ENCODE assay signal across 14 mouse cellular contexts in genomic region chr3:101367372-101367771, GRCm38 (mm10). TPM values are rescaled to one million over a fixed set of nuclear protein-coding genes. Genes with fewer than 3 reads are reported as not detected.
DNase-seq lines count a peak whose midpoint lies in the region; ATAC-seq and TF ChIP-seq lines count a peak whose summit lies in the region.
"Had no signal": no experiment of that assay in that cellular context is flagged by ENCODE, and none has a peak within 500 bp of the region (broad histone marks: within the 10 kb centered on the region; RNA-seq: fewer than 3 reads in every experiment).

No protein-coding gene starts in this region.

- H3K4me1 ChIP-seq in heart, embryonic 10.5 days = peaks cover 42% of the 10 kb centered on the region
- H3K4me1 ChIP-seq in hindbrain, embryonic 11.5 days (replicated peaks; ENCODE audit: control insufficient read depth, insufficient read depth, low read length) = no peaks in the 10 kb centered on the region
- H3K4me1 ChIP-seq in intestine, postnatal 0 days (replicated peaks; ENCODE audit: control insufficient read depth, insufficient read depth, low read length) = no peaks in the 10 kb centered on the region

- H3K4me2 ChIP-seq in hindbrain, embryonic 11.5 days (replicated peaks; ENCODE audit: low read depth, low read length) = no peak overlapping the region
- H3K4me2 ChIP-seq in intestine, postnatal 0 days (replicated peaks; ENCODE audit: low read depth) = no peak overlapping the region
- H3K4me2 ChIP-seq: forebrain, embryonic 15.5 days; limb, embryonic 15.5 days had no signal

- no peak overlapping the region for H3K9ac ChIP-seq in hindbrain, embryonic 11.5 days (ENCODE audit: low read depth, low read length)
- no peak overlapping the region for H3K9ac ChIP-seq in intestine, postnatal 0 days (ENCODE audit: low read depth, low read length)
- H3K9ac ChIP-seq: forebrain, embryonic 15.5 days; limb, embryonic 15.5 days had no signal

- no peak for TF ChIP-seq CTCF in intestine, postnatal 0 days (IDR thresholded peaks at IDR 0.05; ENCODE audit: low read depth)

- H3K9me3 ChIP-seq in heart, embryonic 10.5 days = no peaks in the 10 kb centered on the region
- no peaks in the 10 kb centered on the region for H3K9me3 ChIP-seq in hindbrain, embryonic 11.5 days (ENCODE audit: control insufficient read depth, low read length)
- H3K9me3 ChIP-seq in intestine, postnatal 0 days (ENCODE audit: control insufficient read depth) = no peaks in the 10 kb centered on the region
- H3K9me3 ChIP-seq: forebrain, embryonic 15.5 days; limb, embryonic 15.5 days had no signal

- peak; percentile 83 for DNase-seq in heart, embryonic 10.5 days (ENCODE audit: low spot score)
- no peak for DNase-seq in heart, postnatal 25 days (ENCODE audit: low spot score)
- no peak for DNase-seq in frontal cortex, adult 2 months (ENCODE audit: extremely low spot score in 1 of 2, low spot score in 1 of 2)
- DNase-seq in hindbrain, embryonic 11.5 days (ENCODE audit: low spot score) = no peak
- DNase-seq: gastrocnemius, postnatal 36 days; heart, postnatal 14 days; kidney, adult 8-10 months; thymus, postnatal 25 days had no signal

- ATAC-seq in CD4-positive, CD25-positive, alpha-beta regulatory T cell, adult 4 months = peak; percentile 37
- peak; percentile 83 for ATAC-seq in erythroid progenitor cell, adult 5-6 weeks (replicated peaks; ENCODE audit: low FRiP score, poor library complexity, severe bottlenecking)
- peak; percentile 47 for ATAC-seq in megakaryocyte, adult 5-6 weeks (ENCODE audit: poor library complexity, severe bottlenecking)
- ATAC-seq in hindbrain, embryonic 11.5 days (ENCODE audit: low FRiP score) = no peak
- no peak for ATAC-seq in intestine, postnatal 0 days
- ATAC-seq: forebrain, embryonic 15.5 days had no signal

- H3K36me3 ChIP-seq in heart, embryonic 10.5 days = no peaks in the 10 kb centered on the region
- no peaks in the 10 kb centered on the region for H3K36me3 ChIP-seq in hindbrain, embryonic 11.5 days (ENCODE audit: control insufficient read depth, insufficient read depth, low read length)
- H3K36me3 ChIP-seq in intestine, postnatal 0 days (ENCODE audit: control insufficient read depth, insufficient read depth) = no peaks in the 10 kb centered on the region
- H3K36me3 ChIP-seq: forebrain, embryonic 15.5 days; limb, embryonic 15.5 days had no signal

- H3K4me3 ChIP-seq in heart, embryonic 10.5 days = no peak overlapping the region
- no peak overlapping the region for H3K4me3 ChIP-seq in hindbrain, embryonic 11.5 days (ENCODE audit: low read depth, low read length)
- no peak overlapping the region for H3K4me3 ChIP-seq in intestine, postnatal 0 days (ENCODE audit: low read depth, low read length)
- H3K4me3 ChIP-seq: forebrain, embryonic 15.5 days; limb, embryonic 15.5 days had no signal

- H3K27me3 ChIP-seq in heart, embryonic 10.5 days (ENCODE audit: insufficient read depth, poor library complexity, severe bottlenecking) = no peaks in the 10 kb centered on the region
- H3K27me3 ChIP-seq in hindbrain, embryonic 11.5 days (ENCODE audit: control insufficient read depth, insufficient read depth, low read length) = no peaks in the 10 kb centered on the region
- no peaks in the 10 kb centered on the region for H3K27me3 ChIP-seq in intestine, postnatal 0 days (replicated peaks; ENCODE audit: control insufficient read depth, insufficient read depth, low read length)
- H3K27me3 ChIP-seq: forebrain, embryonic 15.5 days; limb, embryonic 15.5 days had no signal

- H3K27ac ChIP-seq in heart, embryonic 10.5 days = peak overlapping the region; percentile 70; the same call in 1 of the 2 replicates
- H3K27ac ChIP-seq in hindbrain, embryonic 11.5 days (ENCODE audit: low read depth, low read length) = no peak overlapping the region
- no peak overlapping the region for H3K27ac ChIP-seq in intestine, postnatal 0 days (ENCODE audit: low read depth, low read length)
- H3K27ac ChIP-seq: limb, embryonic 15.5 days had no signal

- 38% methylated on average over 11 of the region's 11 CpGs for WGBS in heart, embryonic 10.5 days
- 83% methylated on average over 11 of the region's 11 CpGs for WGBS in hindbrain, embryonic 11.5 days
- WGBS in intestine, postnatal 0 days = 36% methylated on average over 11 of the region's 11 CpGs

- intact Hi-C loops in heart, postnatal 25 days (cut with DNase I) = loop anchor here (5.0 kb wide), 1 partner anchor 65 kb away; no protein-coding TSS in a partner anchor

RNA-seq across cellular contexts. Expression of gene Igsf3, which starts 9.5 kb away (rescaled TPM):
- polyA plus RNA-seq in heart, embryonic 10.5 days (2016; fragmentation: Nextera tagmentation; extraction: Ambion mirVana) = 41.9 and 45.9 TPM in 2 replicates
- total RNA-seq in heart, postnatal 25 days (2021) = 10 to 100 TPM; 11.6 to 12.5 TPM
- polyA plus RNA-seq in CD4-positive, CD25-positive, alpha-beta regulatory T cell, adult 4 months (2017; shearing (Covaris generic)) = 1 to 10 TPM; 3.7 to 4.4 TPM
- total RNA-seq in erythroid progenitor cell, adult 5-6 weeks (2015; ENCODE audit: low replicate concordance) = 4.3 and 6.7 TPM in 2 replicates
- total RNA-seq in erythroid progenitor cell, adult 5-6 weeks (2017; ENCODE audit: low replicate concordance) = 2.6 and 7.1 TPM in 2 replicates
- total RNA-seq in megakaryocyte, adult 5-6 weeks (2015) = 0.11 TPM in 1 of 2 replicates, not detected in the other
- 0.40 and 0.57 TPM in 2 replicates for total RNA-seq in megakaryocyte, adult 5-6 weeks (2017)
- 13.4 TPM in 2 replicates for polyA plus RNA-seq in frontal cortex, adult 2 months (2012; rRNA removed)
- 23.8 and 27.6 TPM in 2 replicates for polyA plus RNA-seq in hindbrain, embryonic 11.5 days (2014; fragmentation: Nextera tagmentation; extraction: Ambion mirVana)
- polyA plus RNA-seq in intestine, postnatal 0 days (2015; fragmentation: Nextera tagmentation; extraction: Ambion mirVana) = 13.0 and 14.2 TPM in 2 replicates

Comparison
In these comparisons a context has a peak if more than half of its experiments do, and no peak if none do; other contexts are left out.
1. ATAC-seq: peak in CD4-positive, CD25-positive, alpha-beta regulatory T cell, adult 4 months (single experiment), erythroid progenitor cell, adult 5-6 weeks (single experiment) and megakaryocyte, adult 5-6 weeks (single experiment); none in hindbrain, embryonic 11.5 days (single experiment) and intestine, postnatal 0 days (single experiment).